Mouse (Mus musculus): ENCODE results near the gene Rcc1l. TPM values are rescaled to one million over a fixed set of nuclear protein-coding genes. Genes with fewer than 3 reads are reported as not detected.

Gene Rcc1l
- total and polyA plus RNA-seq, 2 experiments from 2014 or later: 21.6 to 22.4 TPM

DNA sequence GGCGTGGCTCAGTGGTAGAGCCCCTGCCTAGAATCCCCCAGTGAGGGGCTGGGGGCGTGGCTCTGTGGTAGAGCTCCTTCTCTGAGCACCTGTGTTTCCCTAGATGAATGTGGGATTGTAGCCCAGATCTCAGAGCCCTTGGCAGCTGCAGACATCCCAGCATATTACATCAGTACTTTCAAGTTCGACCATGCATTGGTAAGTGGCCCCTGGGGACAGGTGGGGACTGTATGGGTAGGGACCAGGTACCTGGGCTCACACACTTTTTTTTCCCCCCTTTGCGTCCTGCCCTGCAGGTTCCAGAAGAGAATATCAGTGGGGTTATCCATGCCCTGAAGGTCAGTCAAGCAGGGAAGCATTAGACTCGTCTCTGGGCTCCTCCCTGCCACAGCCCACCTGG, 38.6 kb downstream of the Rcc1l start:
- no peak overlapping the region for H3K9ac ChIP-seq
- ATAC-seq (no peak), DNase-seq (no peak)
- no peak overlapping the region for H3K27ac ChIP-seq (ENCODE audit: low read depth, low read length)
- TF ChIP-seq CTCF (IDR thresholded peaks at IDR 0.05; ENCODE audit: low read depth): no peak
- no peak overlapping the region for H3K4me2 ChIP-seq (ENCODE audit: low read depth)
- peaks cover 84% of the 10 kb centered on the region for H3K36me3 ChIP-seq (ENCODE audit: insufficient read depth)
- no peaks in the 10 kb centered on the region for H3K9me3 ChIP-seq (ENCODE audit: low read length)
- H3K27me3 ChIP-seq (ENCODE audit: insufficient read depth, low read length): no peaks in the 10 kb centered on the region
- 91% methylated on average over 5 of the region's 5 CpGs for WGBS
- H3K4me3 ChIP-seq (ENCODE audit: low read depth, low read length): no peak overlapping the region
- H3K4me1 ChIP-seq (ENCODE audit: insufficient read depth): no peaks in the 10 kb centered on the region

DNA sequence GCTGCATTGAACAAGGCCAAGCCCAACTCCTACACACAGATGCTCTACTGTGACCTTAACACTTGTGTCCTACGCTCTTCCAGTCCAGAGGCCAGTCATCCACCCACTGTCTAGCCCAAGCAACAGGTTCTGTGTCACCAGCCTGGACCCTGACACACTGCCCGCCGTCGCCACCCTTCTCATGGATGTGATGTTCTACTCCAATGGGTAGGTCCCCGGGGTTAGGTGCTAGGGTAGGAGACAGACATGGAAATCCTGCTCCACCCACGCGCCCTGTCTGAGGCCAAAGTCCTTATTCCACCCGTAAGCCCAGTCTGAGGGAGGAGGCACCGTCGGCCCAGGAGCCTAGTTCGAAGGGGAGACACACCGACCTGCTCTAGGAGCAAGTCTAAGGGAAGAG, 40.6 kb downstream of the Rcc1l start:
- H3K27me3 ChIP-seq (ENCODE audit: insufficient read depth, low read length): no peaks in the 10 kb centered on the region
- H3K9me3 ChIP-seq (ENCODE audit: low read length): no peaks in the 10 kb centered on the region
- peaks cover 66% of the 10 kb centered on the region for H3K36me3 ChIP-seq (ENCODE audit: insufficient read depth)
- no peak overlapping the region for H3K27ac ChIP-seq (ENCODE audit: low read depth, low read length)
- no peak for TF ChIP-seq CTCF (IDR thresholded peaks at IDR 0.05; ENCODE audit: low read depth)
- no peak overlapping the region for H3K4me3 ChIP-seq (ENCODE audit: low read depth, low read length)
- H3K4me2 ChIP-seq (ENCODE audit: low read depth): no peak overlapping the region
- DNase-seq (no peak), ATAC-seq (no peak)
- no peak overlapping the region for H3K9ac ChIP-seq
- 97% methylated on average over 12 of the region's 12 CpGs for WGBS
- no peaks in the 10 kb centered on the region for H3K4me1 ChIP-seq (ENCODE audit: insufficient read depth)

DNA sequence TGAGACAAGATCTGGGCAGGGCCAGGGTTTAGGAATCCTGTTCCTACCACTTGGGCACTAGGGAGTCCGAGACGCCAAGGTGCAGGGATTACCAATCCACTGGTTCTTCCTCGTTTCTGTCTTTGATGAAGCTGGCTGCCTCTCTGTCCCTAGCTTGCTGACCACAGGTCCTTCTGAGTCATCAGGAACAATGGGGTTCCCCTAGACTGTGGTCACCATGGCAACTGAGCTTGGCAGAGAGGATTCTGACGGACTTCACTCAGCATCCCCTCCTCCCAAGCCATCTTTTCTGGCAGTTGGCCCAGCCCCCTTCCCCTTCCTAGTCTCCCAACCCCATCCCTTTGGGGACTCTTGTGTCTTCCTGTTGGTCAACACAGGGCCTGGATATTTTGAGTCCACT, 45.0 kb downstream of the Rcc1l start:
- Histone ChIP-seq H3K27me3 (ENCODE audit: insufficient read depth, low read length) (no peaks in the 10 kb centered on the region), H3K4me2 (ENCODE audit: low read depth) (no peak overlapping the region), H3K27ac (ENCODE audit: low read depth, low read length) (no peak overlapping the region), H3K4me1 (ENCODE audit: insufficient read depth) (no peaks in the 10 kb centered on the region), H3K9me3 (ENCODE audit: low read length) (no peaks in the 10 kb centered on the region), H3K9ac (no peak overlapping the region), H3K36me3 (ENCODE audit: insufficient read depth) (peaks cover 33% of the 10 kb centered on the region), H3K4me3 (ENCODE audit: low read depth, low read length) (no peak overlapping the region)
- WGBS: 17% methylated on average over 4 of the region's 4 CpGs
- ATAC-seq (no peak), DNase-seq (peak; percentile 36)
- no peak for TF ChIP-seq CTCF (IDR thresholded peaks at IDR 0.05; ENCODE audit: low read depth)

DNA sequence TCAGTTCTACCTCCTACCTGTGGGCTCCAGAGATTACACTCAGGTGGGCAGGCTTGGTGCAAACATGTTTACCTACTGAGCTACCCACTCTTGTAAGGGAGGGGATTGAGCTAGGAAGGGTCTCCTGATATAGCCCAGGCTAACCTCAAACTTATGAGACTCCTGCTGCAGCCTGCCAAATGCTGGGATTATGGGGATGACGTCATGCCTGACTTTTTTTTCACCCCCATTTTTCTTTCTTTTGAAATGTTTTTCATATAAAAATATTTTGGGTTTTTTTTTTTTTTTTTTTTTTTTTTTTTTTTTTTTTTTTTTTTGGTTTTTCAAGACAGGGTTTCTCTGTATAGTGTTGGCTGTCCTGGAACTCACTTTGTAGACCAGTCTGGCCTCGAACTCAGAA, 50.3 kb downstream of the Rcc1l start:
- ATAC-seq: no peak
- no peak for DNase-seq
- no peaks in the 10 kb centered on the region for H3K9me3 ChIP-seq (ENCODE audit: low read length)
- no peak overlapping the region for H3K27ac ChIP-seq (ENCODE audit: low read depth, low read length)
- 90% methylated on average over 2 of the region's 2 CpGs for WGBS
- peaks cover 16% of the 10 kb centered on the region for H3K36me3 ChIP-seq (ENCODE audit: insufficient read depth)
- H3K9ac ChIP-seq: no peak overlapping the region
- H3K4me2 ChIP-seq (ENCODE audit: low read depth): no peak overlapping the region
- H3K4me3 ChIP-seq (ENCODE audit: low read depth, low read length): no peak overlapping the region
- H3K4me1 ChIP-seq (ENCODE audit: insufficient read depth): no peaks in the 10 kb centered on the region
- H3K27me3 ChIP-seq (ENCODE audit: insufficient read depth, low read length): no peaks in the 10 kb centered on the region
- no peak for TF ChIP-seq CTCF (IDR thresholded peaks at IDR 0.05; ENCODE audit: low read depth)

DNA sequence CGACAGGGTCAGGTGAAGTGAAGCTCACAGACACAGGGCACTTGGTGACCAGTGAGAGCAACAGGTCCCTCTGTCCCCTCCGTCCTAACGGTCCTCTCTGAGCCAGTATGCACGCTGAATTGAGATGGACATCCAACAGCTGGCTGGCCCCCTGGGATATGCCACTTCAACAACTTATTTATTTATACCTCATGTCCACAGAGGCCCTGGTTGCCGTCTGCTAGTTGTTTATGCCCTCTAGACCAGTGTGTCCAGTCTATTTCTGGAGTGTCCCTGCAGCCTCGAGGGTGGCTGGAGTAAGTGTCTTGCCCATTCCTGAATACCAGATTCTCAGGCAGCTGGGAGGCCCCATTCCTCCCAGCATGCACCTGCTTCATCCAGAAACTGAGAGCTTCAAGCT, 52.7 kb downstream of the Rcc1l start:
- Histone ChIP-seq H3K27me3 (ENCODE audit: insufficient read depth, low read length) (no peaks in the 10 kb centered on the region), H3K4me1 (ENCODE audit: insufficient read depth) (no peaks in the 10 kb centered on the region), H3K4me3 (ENCODE audit: low read depth, low read length) (no peak overlapping the region), H3K4me2 (ENCODE audit: low read depth) (no peak overlapping the region), H3K9ac (no peak overlapping the region), H3K27ac (ENCODE audit: low read depth, low read length) (no peak overlapping the region), H3K9me3 (ENCODE audit: low read length) (no peaks in the 10 kb centered on the region), H3K36me3 (ENCODE audit: insufficient read depth) (peaks cover 16% of the 10 kb centered on the region)
- DNase-seq (no peak), ATAC-seq (no peak)
- TF ChIP-seq CTCF (IDR thresholded peaks at IDR 0.05; ENCODE audit: low read depth): no peak
- 89% methylated on average over 6 of the region's 6 CpGs for WGBS

DNA sequence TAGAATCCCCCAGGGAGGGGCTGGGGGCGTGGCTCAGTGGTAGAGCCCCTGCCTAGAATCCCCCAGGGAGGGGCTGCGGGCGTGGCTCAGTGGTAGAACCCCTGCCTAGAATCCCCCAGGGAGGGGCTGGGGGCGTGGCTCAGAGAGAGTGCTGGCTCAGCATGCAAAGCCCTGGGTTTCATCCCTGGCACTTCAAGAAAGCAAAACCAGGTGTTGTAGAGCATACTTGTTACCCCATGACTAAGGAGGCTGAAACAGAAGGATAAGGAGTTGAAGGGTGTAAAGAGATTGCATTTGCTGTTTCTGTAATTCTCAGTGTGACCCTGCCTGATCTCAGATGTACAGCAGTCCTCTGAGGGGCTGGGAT, 54.7 kb downstream of the Rcc1l start:
- Histone ChIP-seq H3K4me1 (ENCODE audit: insufficient read depth) (no peaks in the 10 kb centered on the region), H3K9ac (no peak overlapping the region), H3K27ac (ENCODE audit: low read depth, low read length) (no peak overlapping the region), H3K4me3 (ENCODE audit: low read depth, low read length) (no peak overlapping the region), H3K9me3 (ENCODE audit: low read length) (no peaks in the 10 kb centered on the region), H3K36me3 (ENCODE audit: insufficient read depth) (peaks cover 18% of the 10 kb centered on the region), H3K4me2 (ENCODE audit: low read depth) (no peak overlapping the region), H3K27me3 (ENCODE audit: insufficient read depth, low read length) (no peaks in the 10 kb centered on the region)
- no peak for DNase-seq
- no peak for TF ChIP-seq CTCF (IDR thresholded peaks at IDR 0.05; ENCODE audit: low read depth)
- WGBS: 87% methylated on average over 3 of the region's 4 CpGs
- no peak for ATAC-seq

DNA sequence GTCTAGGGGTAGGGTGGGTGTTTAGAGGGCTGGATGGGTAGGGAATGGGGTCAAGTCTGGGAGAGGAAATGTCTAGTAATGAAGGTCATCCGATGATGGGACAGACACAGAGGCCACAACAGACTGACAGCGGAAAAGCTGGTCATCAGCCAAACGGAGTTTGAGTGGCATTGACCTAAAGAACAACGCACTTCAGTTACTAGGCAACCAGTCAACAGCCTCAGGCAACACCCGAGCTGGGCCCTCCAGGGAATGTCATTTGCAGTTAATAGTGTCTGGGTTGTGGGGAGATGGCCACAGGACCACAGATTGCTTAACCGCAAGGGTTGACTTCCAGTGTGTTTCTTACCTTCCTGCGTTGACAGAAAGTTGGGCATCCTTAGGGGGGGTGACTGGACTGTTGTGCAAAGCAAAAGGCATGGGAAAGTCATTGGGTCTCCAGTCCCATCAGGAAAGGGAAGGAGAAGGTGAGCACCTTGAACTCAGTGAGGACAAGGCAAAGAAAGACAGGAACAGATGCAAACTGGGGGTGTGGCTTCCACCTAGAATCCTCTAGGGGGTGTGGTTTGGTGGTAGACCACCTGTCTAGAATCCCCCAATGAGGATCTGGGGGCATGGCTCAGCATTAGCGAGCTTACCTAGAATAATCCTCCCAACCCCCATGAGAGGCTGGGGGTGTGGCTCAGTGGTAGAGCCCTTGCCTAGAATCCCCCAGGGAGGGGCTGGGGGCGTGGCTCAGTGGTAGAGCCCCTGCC, 55.3 kb downstream of the Rcc1l start:
- ATAC-seq (no peak), DNase-seq (no peak)
- Histone ChIP-seq H3K4me2 (ENCODE audit: low read depth) (no peak overlapping the region), H3K4me1 (ENCODE audit: insufficient read depth) (no peaks in the 10 kb centered on the region), H3K36me3 (ENCODE audit: insufficient read depth) (peaks cover 14% of the 10 kb centered on the region), H3K27me3 (ENCODE audit: insufficient read depth, low read length) (no peaks in the 10 kb centered on the region), H3K27ac (ENCODE audit: low read depth, low read length) (no peak overlapping the region), H3K9ac (no peak overlapping the region), H3K9me3 (ENCODE audit: low read length) (no peaks in the 10 kb centered on the region), H3K4me3 (ENCODE audit: low read depth, low read length) (no peak overlapping the region)
- 62% methylated on average over 9 of the region's 9 CpGs for WGBS
- TF ChIP-seq CTCF (IDR thresholded peaks at IDR 0.05; ENCODE audit: low read depth): no peak
